Mouse (Mus musculus): ENCODE measurements around the gene Patl2. TPM values are rescaled to one million over a fixed set of nuclear protein-coding genes. Genes with fewer than 3 reads are reported as not detected.

The Patl2 gene
- polyA plus RNA-seq, 1 experiment from 2014 or later = not detected

GRCm38 (mm10) chr2:122151221-122151620, 34.8 kb downstream of the Patl2 start:
- Histone ChIP-seq H3K36me3 (no peaks in the 10 kb centered on the region), H3K4me1 (replicated peaks) (peaks cover 10% of the 10 kb centered on the region), H3K9ac (no peak overlapping the region), H3K27ac (no peak overlapping the region), H3K4me3 (no peak overlapping the region), H3K9me3 (no peaks in the 10 kb centered on the region), H3K4me2 (no peak overlapping the region), H3K27me3 (0 out of 2 replicates have a peak, but pooled peaks cover 7% of the 10 kb centered on the region)
- no peak for ATAC-seq (ENCODE audit: low FRiP score)
- 95% methylated on average over 1 of the region's 1 CpGs for WGBS

GRCm38 (mm10) chr2:122149716-122150115, 36.3 kb downstream of the Patl2 start:
- Histone ChIP-seq H3K36me3 (no peaks in the 10 kb centered on the region), H3K27me3 (0 out of 2 replicates have a peak, but pooled peaks cover 7% of the 10 kb centered on the region), H3K27ac (no peak overlapping the region), H3K9me3 (no peaks in the 10 kb centered on the region), H3K9ac (no peak overlapping the region), H3K4me1 (replicated peaks) (peaks cover 10% of the 10 kb centered on the region), H3K4me2 (no peak overlapping the region), H3K4me3 (no peak overlapping the region)
- 88% methylated on average over 3 of the region's 3 CpGs for WGBS
- no peak for ATAC-seq (ENCODE audit: low FRiP score)

DNA sequence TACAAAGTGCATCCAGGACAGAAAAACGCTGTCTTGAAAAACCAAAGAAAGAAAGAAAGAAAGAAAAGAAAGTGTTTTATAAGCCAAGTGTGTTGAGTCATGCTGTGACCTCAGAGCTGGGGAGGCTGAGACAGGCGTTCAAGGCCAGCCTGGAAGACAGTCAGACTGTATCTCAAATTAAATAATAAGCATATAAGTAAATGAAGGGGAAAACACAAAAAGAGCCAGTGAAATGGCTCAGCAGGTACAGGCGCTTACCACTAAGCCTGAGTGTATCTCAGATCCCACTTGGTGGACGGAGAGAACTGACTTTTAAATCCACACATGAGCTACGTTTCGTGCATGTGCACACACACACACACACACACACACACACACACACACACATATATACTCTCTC, 36.7 kb downstream of the Patl2 start:
- Histone ChIP-seq H3K4me3 (no peak overlapping the region), H3K27ac (no peak overlapping the region), H3K4me1 (replicated peaks) (peaks cover 10% of the 10 kb centered on the region), H3K9me3 (no peaks in the 10 kb centered on the region), H3K36me3 (no peaks in the 10 kb centered on the region), H3K4me2 (peak overlapping the region; percentile 94; the same call in 1 of the 2 replicates), H3K9ac (no peak overlapping the region), H3K27me3 (0 out of 2 replicates have a peak, but pooled peaks cover 7% of the 10 kb centered on the region)
- no peak for ATAC-seq (ENCODE audit: low FRiP score)
- WGBS = 91% methylated on average over 6 of the region's 6 CpGs

- Histone ChIP-seq H3K27me3 (0 out of 2 replicates have a peak, but pooled peaks cover 7% of the 10 kb centered on the region), H3K9ac (peak overlapping the region; percentile 79; the same call in 1 of the 2 replicates), H3K27ac (no peak overlapping the region), H3K9me3 (no peaks in the 10 kb centered on the region), H3K4me2 (peak overlapping the region; percentile 94), H3K4me1 (replicated peaks) (peaks cover 10% of the 10 kb centered on the region), H3K4me3 (peak overlapping the region; percentile 65), H3K36me3 (no peaks in the 10 kb centered on the region)
- WGBS = 36% methylated on average over 18 of the region's 18 CpGs
- peak; percentile 11; the same call in 1 of the 2 replicates for ATAC-seq (ENCODE audit: low FRiP score)
Observed at GRCm38 (mm10) chr2:122148242-122148917, 37.6 kb downstream of the Patl2 start.

DNA sequence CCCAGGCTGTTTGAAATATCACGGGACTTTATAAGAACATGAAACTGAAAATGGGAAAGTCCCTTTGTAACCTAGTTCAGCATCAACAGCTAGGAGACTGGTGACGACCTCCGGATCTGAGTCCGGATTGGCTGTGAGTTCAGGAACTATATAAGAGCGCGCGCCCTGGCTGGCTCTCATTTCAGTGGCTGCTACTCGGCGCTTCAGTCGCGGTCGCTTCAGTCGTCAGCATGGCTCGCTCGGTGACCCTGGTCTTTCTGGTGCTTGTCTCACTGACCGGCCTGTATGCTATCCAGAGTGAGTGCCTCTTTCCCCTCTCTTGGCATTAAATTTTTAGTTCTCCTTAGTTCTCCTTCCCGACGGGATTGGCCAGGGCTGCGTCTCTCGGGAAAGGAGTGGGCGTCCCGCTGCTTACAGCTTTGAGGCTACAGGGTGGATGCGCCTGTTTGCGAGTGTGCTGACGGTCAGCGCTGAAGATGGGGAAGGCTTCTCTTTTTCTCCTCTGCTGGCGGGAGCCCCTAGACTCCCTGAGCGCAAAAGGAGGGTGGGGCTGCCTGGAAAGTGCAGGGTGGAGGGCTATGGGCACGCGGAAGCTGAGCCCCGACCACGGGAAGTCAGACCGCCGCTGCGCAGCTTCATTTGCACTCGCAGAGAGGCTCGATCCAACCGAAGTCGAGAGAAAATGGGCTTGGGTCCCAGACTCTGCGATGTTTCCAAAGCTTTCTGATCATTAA, 38.3 kb downstream of the Patl2 start, which contains the start of gene B2m:
Gene B2m (plus strand): TSS at position 179 of the 734 bp plus-strand sequence.
- H3K27ac ChIP-seq = peak within 1 kb of the TSS; percentile 73; the same call in 1 of the 2 replicates
- peak within 1 kb of the TSS; percentile 94 for H3K4me2 ChIP-seq
- H3K9me3 ChIP-seq = no peaks in the 10 kb centered on the region
- H3K9ac ChIP-seq = peak within 1 kb of the TSS; percentile 79
- ATAC-seq (ENCODE audit: low FRiP score) = peak; percentile 98
- no peaks in the 10 kb centered on the region for H3K36me3 ChIP-seq
- WGBS = under 1% methylated on average over 40 of the region's 40 CpGs
- peak within 1 kb of the TSS; percentile 65 for H3K4me3 ChIP-seq
- H3K4me1 ChIP-seq (replicated peaks) = peaks cover 10% of the 10 kb centered on the region
- H3K27me3 ChIP-seq = 0 out of 2 replicates have a peak, but pooled peaks cover 7% of the 10 kb centered on the region

- no peak overlapping the region for H3K4me2 ChIP-seq
- peaks cover 10% of the 10 kb centered on the region for H3K4me1 ChIP-seq (replicated peaks)
- WGBS = 71% methylated on average over 6 of the region's 6 CpGs
- no peaks in the 10 kb centered on the region for H3K36me3 ChIP-seq
- no peak for ATAC-seq (ENCODE audit: low FRiP score)
- 0 out of 2 replicates have a peak, but pooled peaks cover 7% of the 10 kb centered on the region for H3K27me3 ChIP-seq
- no peak overlapping the region for H3K9ac ChIP-seq
- H3K27ac ChIP-seq = no peak overlapping the region
- H3K4me3 ChIP-seq = no peak overlapping the region
- no peaks in the 10 kb centered on the region for H3K9me3 ChIP-seq
Observed at GRCm38 (mm10) chr2:122146687-122147086, 39.3 kb downstream of the Patl2 start.

DNA sequence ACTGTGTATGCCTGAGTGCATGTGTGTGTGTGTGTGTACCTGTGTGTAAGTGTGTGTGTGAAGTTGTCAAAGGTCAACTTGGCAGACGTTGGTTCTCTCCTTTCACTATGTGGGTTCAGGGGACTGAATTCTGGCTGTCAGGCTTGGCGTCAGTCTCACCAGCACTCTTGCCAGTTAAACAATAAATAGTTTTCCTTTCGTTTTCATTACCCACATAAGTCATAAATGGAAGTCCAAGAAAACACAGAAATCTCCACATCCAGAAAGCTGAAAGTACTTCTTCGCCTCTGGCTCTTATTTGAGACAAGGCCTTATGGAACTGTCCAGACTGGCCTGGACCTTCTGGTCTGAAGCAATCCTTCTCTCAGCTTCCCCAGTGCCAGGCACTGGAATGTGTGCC, 40.2 kb downstream of the Patl2 start:
- no peak overlapping the region for H3K4me2 ChIP-seq
- no peaks in the 10 kb centered on the region for H3K9me3 ChIP-seq
- no peak overlapping the region for H3K4me3 ChIP-seq
- no peak overlapping the region for H3K9ac ChIP-seq
- H3K27me3 ChIP-seq = 0 out of 2 replicates have a peak, but pooled peaks cover 7% of the 10 kb centered on the region
- H3K36me3 ChIP-seq = no peaks in the 10 kb centered on the region
- peaks cover 10% of the 10 kb centered on the region for H3K4me1 ChIP-seq (replicated peaks)
- WGBS = 72% methylated on average over 4 of the region's 4 CpGs
- no peak overlapping the region for H3K27ac ChIP-seq
- ATAC-seq (ENCODE audit: low FRiP score) = no peak

- 93% methylated on average over 3 of the region's 3 CpGs for WGBS
- no peak overlapping the region for H3K4me3 ChIP-seq
- no peak overlapping the region for H3K4me2 ChIP-seq
- H3K9ac ChIP-seq = no peak overlapping the region
- H3K36me3 ChIP-seq = no peaks in the 10 kb centered on the region
- no peaks in the 10 kb centered on the region for H3K9me3 ChIP-seq
- H3K27me3 ChIP-seq = no peaks in the 10 kb centered on the region
- H3K4me1 ChIP-seq (replicated peaks) = peaks cover 6% of the 10 kb centered on the region
- H3K27ac ChIP-seq = no peak overlapping the region
- no peak for ATAC-seq (ENCODE audit: low FRiP score)
Observed at GRCm38 (mm10) chr2:122143111-122143510, 42.9 kb downstream of the Patl2 start.

- Histone ChIP-seq H3K9ac (no peak overlapping the region), H3K27ac (no peak overlapping the region), H3K9me3 (no peaks in the 10 kb centered on the region), H3K4me1 (replicated peaks) (no peaks in the 10 kb centered on the region), H3K27me3 (no peaks in the 10 kb centered on the region), H3K4me3 (no peak overlapping the region), H3K36me3 (no peaks in the 10 kb centered on the region), H3K4me2 (no peak overlapping the region)
- ATAC-seq (ENCODE audit: low FRiP score) = no peak
- WGBS = 83% methylated on average over 5 of the region's 5 CpGs
Observed at GRCm38 (mm10) chr2:122141332-122141967, 44.5 kb downstream of the Patl2 start.

DNA sequence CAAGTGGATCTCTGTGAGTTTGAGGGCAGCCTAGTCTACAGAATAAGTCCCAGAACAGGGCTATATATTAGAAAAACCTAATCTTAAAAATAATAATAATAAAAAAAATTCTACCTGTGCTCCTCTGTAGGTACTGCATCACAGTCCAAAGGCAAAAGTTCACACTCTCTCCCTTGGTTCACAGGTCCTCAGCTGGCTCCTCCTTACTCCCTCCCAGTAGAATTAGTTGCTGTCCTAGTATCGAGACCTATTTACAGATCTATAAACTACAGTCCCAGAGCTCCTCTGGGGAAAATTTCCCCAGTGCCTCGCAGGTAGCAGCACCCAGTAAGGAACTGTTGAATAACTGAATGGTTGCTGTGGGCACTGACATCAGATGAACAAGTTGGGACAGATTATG, 45.2 kb downstream of the Patl2 start:
- 90% methylated on average over 2 of the region's 2 CpGs for WGBS
- no peaks in the 10 kb centered on the region for H3K27me3 ChIP-seq

GRCm38 (mm10) chr2:122137839-122138465, 48.0 kb downstream of the Patl2 start:
- no peaks in the 10 kb centered on the region for H3K9me3 ChIP-seq
- no peak overlapping the region for H3K4me2 ChIP-seq
- H3K4me3 ChIP-seq = no peak overlapping the region
- 0 out of 2 replicates have a peak, but pooled peaks cover 3% of the 10 kb centered on the region for H3K27me3 ChIP-seq
- no peaks in the 10 kb centered on the region for H3K36me3 ChIP-seq
- ATAC-seq (ENCODE audit: low FRiP score) = no peak
- 68% methylated on average over 5 of the region's 5 CpGs for WGBS
- no peak overlapping the region for H3K27ac ChIP-seq
- H3K4me1 ChIP-seq (replicated peaks) = no peaks in the 10 kb centered on the region
- H3K9ac ChIP-seq = no peak overlapping the region

More for the DNA sequence above, 45.2 kb downstream of the Patl2 start:
- Histone ChIP-seq H3K9me3 (no peaks in the 10 kb centered on the region), H3K4me3 (no peak overlapping the region), H3K27ac (no peak overlapping the region), H3K9ac (no peak overlapping the region), H3K4me1 (replicated peaks) (no peaks in the 10 kb centered on the region), H3K4me2 (no peak overlapping the region), H3K36me3 (no peaks in the 10 kb centered on the region)
- ATAC-seq (ENCODE audit: low FRiP score) = no peak

DNA sequence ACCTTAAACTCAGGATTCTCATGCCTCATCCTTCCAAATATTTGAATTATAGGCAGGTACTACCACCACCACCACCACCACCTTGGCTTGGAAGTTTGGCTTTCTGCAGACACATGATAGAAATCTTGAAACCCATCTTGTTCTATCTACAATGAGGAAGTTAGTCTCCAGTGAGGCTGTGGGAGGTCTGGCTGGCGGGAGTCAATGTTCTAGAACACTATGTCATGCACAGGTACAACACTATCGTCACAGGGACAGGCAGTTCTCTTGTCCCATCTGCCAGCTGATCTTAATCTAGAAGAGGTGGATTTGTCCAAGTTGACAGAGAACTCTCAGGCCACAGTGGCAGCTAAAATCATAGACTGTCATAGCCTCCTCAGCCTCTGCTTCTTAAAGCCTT, 53.4 kb downstream of the Patl2 start:
- H3K4me3 ChIP-seq = no peak overlapping the region
- no peak overlapping the region for H3K4me2 ChIP-seq
- no peak overlapping the region for H3K27ac ChIP-seq
- H3K9ac ChIP-seq = no peak overlapping the region
- no peaks in the 10 kb centered on the region for H3K9me3 ChIP-seq
- no peaks in the 10 kb centered on the region for H3K4me1 ChIP-seq (replicated peaks)
- WGBS = 92% methylated on average over 2 of the region's 2 CpGs
- ATAC-seq (ENCODE audit: low FRiP score) = no peak
- H3K36me3 ChIP-seq = no peaks in the 10 kb centered on the region
- H3K27me3 ChIP-seq = 0 out of 2 replicates have a peak, but pooled peaks cover 3% of the 10 kb centered on the region
